Mouse (Mus musculus): Measurements from ENCODE around the gene Myt1l.

GRCm38 (mm10) chr12:29972533-29972932 is 444.3 kb downstream of the Myt1l start:
- TF ChIP-seq CTCF (IDR thresholded peaks at IDR 0.05; ENCODE audit: control insufficient read depth, insufficient read depth, low read length) (no peak), POLR2A (IDR thresholded peaks at IDR 0.05; ENCODE audit: borderline replicate concordance, control insufficient read depth, low read depth, low read length) (no peak)
